8 mouse cellular contexts compared by ENCODE assay signal in genomic region chr4:116596978-116597881, GRCm38 (mm10). TPM values are rescaled to one million over a fixed set of nuclear protein-coding genes. Genes with fewer than 3 reads are reported as not detected.
DNase-seq lines count a peak whose midpoint lies in the region; ATAC-seq and TF ChIP-seq lines count a peak whose summit lies in the region.

No protein-coding gene starts in this region.

- H3K4me2 ChIP-seq in embryonic facial prominence, embryonic 13.5 days = peak overlapping the region; percentile 84
- H3K4me2 ChIP-seq in limb, embryonic 12.5 days = peak overlapping the region; percentile 81
- H3K4me2 ChIP-seq in midbrain, embryonic 15.5 days = peak overlapping the region; percentile 76

- peak overlapping the region; percentile 74 for H3K9ac ChIP-seq in embryonic facial prominence, embryonic 13.5 days
- H3K9ac ChIP-seq in limb, embryonic 12.5 days (replicated peaks) = peak overlapping the region; percentile 61
- peak overlapping the region; percentile 72 for H3K9ac ChIP-seq in midbrain, embryonic 15.5 days

- peak; percentile 83 for TF ChIP-seq POLR2A in kidney, adult 2 months (IDR thresholded peaks at IDR 0.05; ENCODE audit: low read depth, low read length)
- TF ChIP-seq POLR2A in spleen, adult 2 months (IDR thresholded peaks at IDR 0.05; ENCODE audit: low read depth, low read length) = no peak

- H3K4me3 ChIP-seq in embryonic facial prominence, embryonic 13.5 days = peak overlapping the region; percentile 61
- H3K4me3 ChIP-seq in kidney, adult 2 months (ENCODE audit: insufficient read depth, low read depth, low read length) = peak overlapping the region; percentile 91
- H3K4me3 ChIP-seq in limb, embryonic 12.5 days (replicated peaks) = peak overlapping the region; percentile 60
- peak overlapping the region; percentile 74 for H3K4me3 ChIP-seq in midbrain, embryonic 15.5 days
- peak overlapping the region; percentile 77 for H3K4me3 ChIP-seq in spleen, adult 2 months (ENCODE audit: extremely low read depth, insufficient read depth, insufficient read length)

- peak overlapping the region; percentile 52 for H3K27ac ChIP-seq in embryonic facial prominence, embryonic 13.5 days
- H3K27ac ChIP-seq in kidney, adult 2 months (ENCODE audit: insufficient read depth, low read depth, low read length) = peak overlapping the region; percentile 83
- H3K27ac ChIP-seq in limb, embryonic 12.5 days = peak overlapping the region; percentile 83
- H3K27ac ChIP-seq in midbrain, embryonic 15.5 days = peak overlapping the region; percentile 83
- peak overlapping the region; percentile 73 for H3K27ac ChIP-seq in spleen, adult 2 months (ENCODE audit: insufficient read depth, low read length)

- H3K9me3 ChIP-seq in embryonic facial prominence, embryonic 13.5 days = no peaks in the 10 kb centered on the region
- H3K9me3 ChIP-seq in limb, embryonic 12.5 days = no peaks in the 10 kb centered on the region
- H3K9me3 ChIP-seq in midbrain, embryonic 15.5 days = no peaks in the 10 kb centered on the region

- DNase-seq in 3134 (ENCODE audit: extremely low read depth, insufficient read length, low spot score) = peak; percentile 92
- DNase-seq in adrenal gland, postnatal 36 days = peak; percentile 94
- DNase-seq in heart, adult 18-20 months = peak; percentile 92 to 93
- peak; percentile 97 for DNase-seq in kidney, adult 2 months
- DNase-seq in spleen, adult 2 months (ENCODE audit: low read depth in 1 of 2, low spot score in 2 of 2) = peak; percentile 61 to 84

- WGBS in embryonic facial prominence, embryonic 13.5 days = under 1% methylated on average over 50 of the region's 50 CpGs
- WGBS in kidney, adult 2 months = under 1% methylated on average over 50 of the region's 50 CpGs
- 1% methylated on average over 50 of the region's 50 CpGs for WGBS in limb, embryonic 12.5 days
- under 1% methylated on average over 50 of the region's 50 CpGs for WGBS in midbrain, embryonic 15.5 days
- WGBS in spleen, adult 2 months = under 1% methylated on average over 50 of the region's 50 CpGs

- 0 out of 2 replicates have a peak, but pooled peaks have one; percentile 7 for TF ChIP-seq CTCF in kidney, adult 2 months (conservative IDR thresholded peaks at IDR 0.05; ENCODE audit: insufficient read depth, insufficient read length, low read depth, low read length)
- TF ChIP-seq CTCF in spleen, adult 2 months (IDR thresholded peaks at IDR 0.05; ENCODE audit: extremely low read depth, insufficient read depth, insufficient read length, insufficient replicate concordance) = no peak

- ATAC-seq in embryonic facial prominence, embryonic 13.5 days (ENCODE audit: insufficient number of reproducible peaks, insufficient read depth, low FRiP score, low TSS enrichment, low read depth) = peak; percentile 90
- ATAC-seq in limb, embryonic 12.5 days (ENCODE audit: insufficient number of reproducible peaks, insufficient read depth, low FRiP score, low TSS enrichment, low read depth) = peak; percentile 88
- ATAC-seq in midbrain, embryonic 15.5 days (replicated peaks) = peak; percentile 96

- H3K27me3 ChIP-seq in embryonic facial prominence, embryonic 13.5 days = no peaks in the 10 kb centered on the region
- H3K27me3 ChIP-seq in kidney, adult 2 months (replicated peaks; ENCODE audit: control insufficient read depth, insufficient read depth, low read length) = no peaks in the 10 kb centered on the region
- no peaks in the 10 kb centered on the region for H3K27me3 ChIP-seq in limb, embryonic 12.5 days
- H3K27me3 ChIP-seq in midbrain, embryonic 15.5 days (replicated peaks) = no peaks in the 10 kb centered on the region
- no peaks in the 10 kb centered on the region; the same call in 1 of the 2 replicates for H3K27me3 ChIP-seq in spleen, adult 2 months (ENCODE audit: control insufficient read depth, insufficient read depth, low read length)

- peaks cover 51% of the 10 kb centered on the region for H3K36me3 ChIP-seq in embryonic facial prominence, embryonic 13.5 days
- H3K36me3 ChIP-seq in kidney, adult 2 months (ENCODE audit: control insufficient read depth, insufficient read depth, low read length) = peaks cover 6% of the 10 kb centered on the region
- H3K36me3 ChIP-seq in limb, embryonic 12.5 days = peaks cover 49% of the 10 kb centered on the region
- peaks cover 18% of the 10 kb centered on the region for H3K36me3 ChIP-seq in midbrain, embryonic 15.5 days (replicated peaks)
- H3K36me3 ChIP-seq in spleen, adult 2 months (ENCODE audit: control insufficient read depth, insufficient read depth, low read length) = peaks cover 12% of the 10 kb centered on the region

- H3K4me1 ChIP-seq in embryonic facial prominence, embryonic 13.5 days = peaks cover 21% of the 10 kb centered on the region
- H3K4me1 ChIP-seq in kidney, adult 2 months (ENCODE audit: control insufficient read depth, insufficient read depth, low read length) = peaks cover 6% of the 10 kb centered on the region; the same call in 1 of the 2 replicates
- H3K4me1 ChIP-seq in limb, embryonic 12.5 days (replicated peaks) = peaks cover 22% of the 10 kb centered on the region
- H3K4me1 ChIP-seq in midbrain, embryonic 15.5 days = peaks cover 14% of the 10 kb centered on the region
- peaks cover 11% of the 10 kb centered on the region; the same call in 1 of the 2 replicates for H3K4me1 ChIP-seq in spleen, adult 2 months (ENCODE audit: control insufficient read depth, insufficient read depth, insufficient read length)

RNA-seq across cellular contexts. Expression of gene Ccdc17, which starts 0.8 kb away (rescaled TPM):
- 10 to 100 TPM in 1 of 2 experiments, 1 to 10 TPM in 1; 9.1 to 12.1 TPM for total RNA-seq in adrenal gland, postnatal 36 days (2021)
- polyA plus RNA-seq in embryonic facial prominence, embryonic 13.5 days (2015; fragmentation: Nextera tagmentation; extraction: Ambion mirVana) = 3.1 and 5.0 TPM in 2 replicates
- total RNA-seq in heart, adult 18-20 months (2021) = 1 to 10 TPM; 3.7 to 4.1 TPM
- polyA plus RNA-seq in kidney, adult 2 months (2012; rRNA removed) = 9.1 and 10.4 TPM in 2 replicates
- 2.4 and 2.5 TPM in 2 replicates for polyA plus RNA-seq in limb, embryonic 12.5 days (2016; fragmentation: Nextera tagmentation; extraction: Ambion mirVana)
- 4.3 and 6.7 TPM in 2 replicates for polyA plus RNA-seq in midbrain, embryonic 15.5 days (2015; fragmentation: Nextera tagmentation; extraction: Ambion mirVana)
- 9.4 and 10.8 TPM in 2 replicates for polyA plus RNA-seq in spleen, adult 2 months (2012; rRNA removed)

RNA-seq across cellular contexts. Expression of gene Nasp, which starts 30.5 kb away (rescaled TPM):
- total RNA-seq in adrenal gland, postnatal 36 days (2021) = 10 to 100 TPM; 29.8 to 35.0 TPM
- polyA plus RNA-seq in embryonic facial prominence, embryonic 13.5 days (2015; fragmentation: Nextera tagmentation; extraction: Ambion mirVana) = 200 and 202 TPM in 2 replicates
- 10 to 100 TPM; 14.5 to 16.2 TPM for total RNA-seq in heart, adult 18-20 months (2021)
- 2.5 and 3.9 TPM in 2 replicates for polyA plus RNA-seq in kidney, adult 2 months (2012; rRNA removed)
- 322 and 325 TPM in 2 replicates for polyA plus RNA-seq in limb, embryonic 12.5 days (2016; fragmentation: Nextera tagmentation; extraction: Ambion mirVana)
- 89.8 and 95.2 TPM in 2 replicates for polyA plus RNA-seq in midbrain, embryonic 15.5 days (2015; fragmentation: Nextera tagmentation; extraction: Ambion mirVana)
- polyA plus RNA-seq in spleen, adult 2 months (2012; rRNA removed) = 2.0 and 2.6 TPM in 2 replicates

RNA-seq across cellular contexts. Expression of gene Gpbp1l1, which starts 39.8 kb away (rescaled TPM):
- total RNA-seq in adrenal gland, postnatal 36 days (2021) = 10 to 100 TPM; 64.9 to 85.9 TPM
- 37.5 and 40.1 TPM in 2 replicates for polyA plus RNA-seq in embryonic facial prominence, embryonic 13.5 days (2015; fragmentation: Nextera tagmentation; extraction: Ambion mirVana)
- total RNA-seq in heart, adult 18-20 months (2021) = 10 to 100 TPM; 64.1 to 70.0 TPM
- 46.7 and 57.9 TPM in 2 replicates for polyA plus RNA-seq in kidney, adult 2 months (2012; rRNA removed)
- 33.3 and 35.7 TPM in 2 replicates for polyA plus RNA-seq in limb, embryonic 12.5 days (2016; fragmentation: Nextera tagmentation; extraction: Ambion mirVana)
- polyA plus RNA-seq in midbrain, embryonic 15.5 days (2015; fragmentation: Nextera tagmentation; extraction: Ambion mirVana) = 16.4 and 16.5 TPM in 2 replicates
- 23.2 and 26.1 TPM in 2 replicates for polyA plus RNA-seq in spleen, adult 2 months (2012; rRNA removed)

RNA-seq across cellular contexts. Expression of gene Tmem69, which starts 41.5 kb away (rescaled TPM):
- total RNA-seq in adrenal gland, postnatal 36 days (2021) = 10 to 100 TPM; 20.3 to 21.2 TPM
- polyA plus RNA-seq in embryonic facial prominence, embryonic 13.5 days (2015; fragmentation: Nextera tagmentation; extraction: Ambion mirVana) = 20.3 and 24.2 TPM in 2 replicates
- total RNA-seq in heart, adult 18-20 months (2021) = 10 to 100 TPM; 27.6 to 31.8 TPM
- polyA plus RNA-seq in kidney, adult 2 months (2012; rRNA removed) = 6.0 and 9.9 TPM in 2 replicates
- 20.5 and 23.6 TPM in 2 replicates for polyA plus RNA-seq in limb, embryonic 12.5 days (2016; fragmentation: Nextera tagmentation; extraction: Ambion mirVana)
- polyA plus RNA-seq in midbrain, embryonic 15.5 days (2015; fragmentation: Nextera tagmentation; extraction: Ambion mirVana) = 17.6 and 21.2 TPM in 2 replicates
- 2.3 and 2.7 TPM in 2 replicates for polyA plus RNA-seq in spleen, adult 2 months (2012; rRNA removed)

RNA-seq across cellular contexts. Expression of gene Akr1a1, which starts 54.2 kb away (rescaled TPM):
- total RNA-seq in adrenal gland, postnatal 36 days (2021) = 100 to 1,000 TPM; 864 to 917 TPM
- 763 and 775 TPM in 2 replicates for polyA plus RNA-seq in embryonic facial prominence, embryonic 13.5 days (2015; fragmentation: Nextera tagmentation; extraction: Ambion mirVana)
- 100 to 1,000 TPM; 310 to 328 TPM for total RNA-seq in heart, adult 18-20 months (2021)
- polyA plus RNA-seq in kidney, adult 2 months (2012; rRNA removed) = 2,926 and 3,067 TPM in 2 replicates
- polyA plus RNA-seq in limb, embryonic 12.5 days (2016; fragmentation: Nextera tagmentation; extraction: Ambion mirVana) = 634 and 637 TPM in 2 replicates
- 675 and 714 TPM in 2 replicates for polyA plus RNA-seq in midbrain, embryonic 15.5 days (2015; fragmentation: Nextera tagmentation; extraction: Ambion mirVana)
- 246 and 290 TPM in 2 replicates for polyA plus RNA-seq in spleen, adult 2 months (2012; rRNA removed)

Comparison
In these comparisons a context has a peak if more than half of its experiments do, and no peak if none do; other contexts are left out.
1. Peak in every context shown above with its lines: DNase-seq, ATAC-seq, H3K4me3 ChIP-seq and H3K27ac ChIP-seq.
2. RNA of gene Nasp, which starts 30.5 kb away (polyA plus RNA-seq): 322 to 325 TPM in limb, embryonic 12.5 days, 200 to 202 TPM in embryonic facial prominence, embryonic 13.5 days and 89.8 to 95.2 TPM in midbrain, embryonic 15.5 days; 2.5 to 3.9 TPM in kidney, adult 2 months and 2.0 to 2.6 TPM in spleen, adult 2 months; every median in the first group is over 10 times any median in the second.